Mouse (Mus musculus) heart, embryonic 15.5 days (tissue): Measurements from ENCODE around the gene Tubal3. TPM values are rescaled to one million over a fixed set of nuclear protein-coding genes. Genes with fewer than 3 reads are reported as not detected.

Experiments
- ATAC-seq: fragments of 200-750 bp; cut with Nextera tagmentation; replicated peaks from 2 replicates; pipeline ENCODE4 v1.8.0; 2017; ENCODE audit warnings: low read depth, moderate TSS enrichment; ENCODE audit not compliant: insufficient number of reproducible peaks, insufficient read depth, low FRiP score
- H3K27ac ChIP-seq: fragments of 300-500 bp; sonication (generic); 2 replicates; pipeline ENCODE4 v1.5.1; 2015; ENCODE audit warnings: mild to moderate bottlenecking, inconsistent platforms
- H3K27me3 ChIP-seq: fragments of 300-500 bp; sonication (generic); 2 replicates; pipeline ENCODE4 v1.6.1; 2015; ENCODE audit warnings: inconsistent platforms
- H3K36me3 ChIP-seq: fragments of 300-500 bp; sonication (generic); 2 replicates; pipeline ENCODE4 v1.6.1; 2015; ENCODE audit warnings: mild to moderate bottlenecking, inconsistent platforms
- H3K4me1 ChIP-seq: fragments of 300-500 bp; sonication (generic); replicated peaks from 2 replicates; pipeline ENCODE4 v1.6.1; 2015; ENCODE audit warnings: inconsistent platforms
- H3K4me2 ChIP-seq: fragments of 300-500 bp; sonication (generic); 2 replicates; pipeline ENCODE4 v1.6.1; 2015; ENCODE audit warnings: inconsistent platforms, mild to moderate bottlenecking, moderate library complexity
- H3K4me3 ChIP-seq: fragments of 300-500 bp; sonication (generic); 2 replicates; pipeline ENCODE4 v1.5.1; 2015; ENCODE audit warnings: mild to moderate bottlenecking, inconsistent platforms
- H3K9ac ChIP-seq: fragments of 300-500 bp; sonication (generic); 2 replicates; pipeline ENCODE4 v1.6.1; 2015; ENCODE audit warnings: mild to moderate bottlenecking, inconsistent platforms
- H3K9me3 ChIP-seq: fragments of 300-500 bp; sonication (generic); replicated peaks from 2 replicates; pipeline ENCODE4 v1.6.1; 2016; ENCODE audit warnings: inconsistent platforms
- WGBS: fragments of 180-500 bp; shearing (Covaris S2); methylation state at CpG from one replicate; pipeline ENCODE4 v1.1.7; 2015; ENCODE audit warnings: mixed read lengths; 5-methylcytosine and 5-hydroxymethylcytosine counted together
- polyA plus RNA-seq: library from polyadenylated mRNA; unstranded; fragments of >200 nt; fragmentation: Nextera tagmentation; extraction: Ambion mirVana; gene quantifications from 2 replicates; pipeline ENCODE4 v1.2.1, GENCODE M21; 2015

Gene Tubal3
- polyA plus RNA-seq = not detected in 2 replicates

DNA sequence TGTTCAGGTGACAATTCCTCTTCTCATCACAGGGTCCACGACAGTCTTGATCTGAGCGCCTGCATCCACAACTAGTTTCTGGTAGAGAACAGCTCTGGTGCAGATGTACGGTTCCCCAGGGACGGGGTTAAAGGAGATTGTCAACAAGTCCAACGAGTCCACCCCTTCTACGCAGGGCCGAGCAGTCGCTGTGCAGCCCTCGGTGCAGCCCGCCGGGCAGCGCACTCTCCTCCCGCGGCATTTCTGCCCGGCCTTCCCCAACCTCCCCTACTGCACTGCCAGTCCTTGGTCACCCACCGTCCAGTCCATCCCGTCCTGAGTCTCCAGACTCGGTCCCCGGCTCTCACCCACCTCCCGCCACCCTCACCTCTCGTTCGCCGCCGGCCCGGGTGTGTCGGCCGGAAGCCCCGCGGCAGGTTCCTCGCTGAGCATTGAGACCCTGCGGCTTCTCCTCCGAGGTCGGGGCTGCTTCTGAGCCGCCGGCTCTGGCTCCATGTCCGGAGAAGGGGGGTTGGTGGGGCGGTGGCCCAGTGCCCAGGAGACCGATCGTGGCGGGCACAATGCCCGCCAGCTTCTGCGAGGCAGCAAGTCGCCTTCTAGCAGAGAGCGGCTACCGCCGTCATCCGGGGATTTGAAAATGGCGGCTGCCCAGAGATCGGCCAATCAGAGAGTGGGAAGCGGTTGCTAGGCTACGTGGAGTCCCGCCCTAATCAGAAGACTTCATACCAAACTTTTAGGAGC is at the start of gene Tubal3, which contains the start of gene Net1:
TSS of gene Tubal3 (plus strand) at position 704 of the 741 bp plus-strand sequence.
TSS of gene Net1 (minus strand) at position 650 of the 741 bp plus-strand sequence.
- Histone ChIP-seq H3K27ac (peak within 1 kb of the TSS; percentile 72), H3K4me2 (peak within 1 kb of the TSS; percentile 78), H3K9me3 (no peaks in the 10 kb centered on the region), H3K36me3 (no peaks in the 10 kb centered on the region), H3K4me1 (peaks cover 12% of the 10 kb centered on the region; the same call in 1 of the 2 replicates), H3K27me3 (no peaks in the 10 kb centered on the region), H3K9ac (peak within 1 kb of the TSS; percentile 77), H3K4me3 (peak within 1 kb of the TSS; percentile 85)
- WGBS = 0% methylated on average over 52 of the region's 52 CpGs
- peak; percentile 96 for ATAC-seq

GRCm38 (mm10) chr13:3869901-3870300 is 48.2 kb upstream of the Tubal3 start:
- H3K9me3 ChIP-seq = no peaks in the 10 kb centered on the region
- no peak overlapping the region for H3K4me3 ChIP-seq

DNA sequence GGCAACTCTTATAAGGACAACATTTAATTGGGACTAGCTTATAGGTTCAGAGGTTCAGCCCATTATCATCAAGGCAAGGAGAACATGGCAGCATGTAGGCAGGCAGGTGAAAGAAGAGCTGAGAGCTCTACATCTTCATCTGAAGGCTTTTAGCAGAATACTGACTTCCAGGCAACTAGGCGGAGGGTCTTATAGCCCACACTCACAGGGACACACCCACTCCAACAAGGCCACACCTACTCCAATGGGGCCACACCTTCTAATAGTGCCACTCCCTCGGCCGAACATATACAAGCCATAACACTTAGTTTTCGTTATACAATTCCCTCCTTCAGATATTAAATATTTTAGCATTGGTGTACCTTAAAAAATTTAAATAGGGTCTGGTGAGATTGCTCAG is 45.2 kb upstream of the Tubal3 start:
- WGBS = 94% methylated on average over 4 of the region's 4 CpGs
- Histone ChIP-seq H3K4me1 (0 out of 2 replicates have a peak, but pooled peaks cover 3% of the 10 kb centered on the region), H3K27me3 (no peaks in the 10 kb centered on the region), H3K27ac (no peak overlapping the region), H3K9ac (no peak overlapping the region), H3K9me3 (no peaks in the 10 kb centered on the region), H3K36me3 (no peaks in the 10 kb centered on the region), H3K4me3 (no peak overlapping the region), H3K4me2 (no peak overlapping the region)
- ATAC-seq = no peak

More at GRCm38 (mm10) chr13:3869901-3870300, 48.2 kb upstream of the Tubal3 start:
- no peak overlapping the region for H3K9ac ChIP-seq
- no peaks in the 10 kb centered on the region for H3K27me3 ChIP-seq
- no peak overlapping the region for H3K27ac ChIP-seq
- H3K4me2 ChIP-seq = no peak overlapping the region
- 0 out of 2 replicates have a peak, but pooled peaks cover 2% of the 10 kb centered on the region for H3K4me1 ChIP-seq
- ATAC-seq = no peak
- H3K36me3 ChIP-seq = no peaks in the 10 kb centered on the region

- H3K9me3 ChIP-seq = no peaks in the 10 kb centered on the region
- no peaks in the 10 kb centered on the region for H3K36me3 ChIP-seq
- H3K4me3 ChIP-seq = no peak overlapping the region
- no peak overlapping the region for H3K9ac ChIP-seq
- ATAC-seq = no peak
- H3K27me3 ChIP-seq = no peaks in the 10 kb centered on the region
- no peak overlapping the region for H3K4me2 ChIP-seq
- 69% methylated on average over 6 of the region's 6 CpGs for WGBS
- H3K27ac ChIP-seq = no peak overlapping the region
- H3K4me1 ChIP-seq = 0 out of 2 replicates have a peak, but pooled peaks cover 4% of the 10 kb centered on the region
These were observed 41.6 kb upstream of the Tubal3 start for GRCm38 (mm10) chr13:3876448-3876847.

DNA sequence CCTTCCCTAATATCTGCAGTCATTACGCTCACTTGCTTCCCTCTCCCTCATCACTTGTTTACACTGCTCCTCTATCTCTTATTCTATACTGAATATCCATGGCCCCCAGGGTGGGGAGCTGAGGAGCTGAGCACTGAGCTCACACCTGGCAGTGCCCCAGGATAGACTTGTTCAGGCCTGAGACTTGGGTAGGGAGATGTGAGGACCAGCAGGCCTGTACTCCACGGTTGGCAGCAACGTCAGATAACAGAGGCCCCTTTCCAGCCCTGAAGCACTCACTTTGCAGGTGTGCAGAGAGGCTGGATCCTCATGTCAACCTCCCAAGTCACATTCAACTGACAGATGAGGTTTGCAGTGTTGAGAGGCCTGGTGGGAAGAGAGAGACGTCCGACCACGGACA is 40.9 kb upstream of the Tubal3 start:
- WGBS = 40% methylated on average over 6 of the region's 6 CpGs
- H3K9ac ChIP-seq = no peak overlapping the region
- H3K36me3 ChIP-seq = peaks cover 3% of the 10 kb centered on the region; the same call in 1 of the 2 replicates
- 0 out of 2 replicates have a peak, but pooled peaks have one; percentile 14 for ATAC-seq
- no peaks in the 10 kb centered on the region for H3K27me3 ChIP-seq
- H3K4me3 ChIP-seq = no peak overlapping the region
- H3K4me2 ChIP-seq = no peak overlapping the region
- no peak overlapping the region for H3K27ac ChIP-seq
- 0 out of 2 replicates have a peak, but pooled peaks cover 4% of the 10 kb centered on the region for H3K4me1 ChIP-seq
- no peaks in the 10 kb centered on the region for H3K9me3 ChIP-seq

DNA sequence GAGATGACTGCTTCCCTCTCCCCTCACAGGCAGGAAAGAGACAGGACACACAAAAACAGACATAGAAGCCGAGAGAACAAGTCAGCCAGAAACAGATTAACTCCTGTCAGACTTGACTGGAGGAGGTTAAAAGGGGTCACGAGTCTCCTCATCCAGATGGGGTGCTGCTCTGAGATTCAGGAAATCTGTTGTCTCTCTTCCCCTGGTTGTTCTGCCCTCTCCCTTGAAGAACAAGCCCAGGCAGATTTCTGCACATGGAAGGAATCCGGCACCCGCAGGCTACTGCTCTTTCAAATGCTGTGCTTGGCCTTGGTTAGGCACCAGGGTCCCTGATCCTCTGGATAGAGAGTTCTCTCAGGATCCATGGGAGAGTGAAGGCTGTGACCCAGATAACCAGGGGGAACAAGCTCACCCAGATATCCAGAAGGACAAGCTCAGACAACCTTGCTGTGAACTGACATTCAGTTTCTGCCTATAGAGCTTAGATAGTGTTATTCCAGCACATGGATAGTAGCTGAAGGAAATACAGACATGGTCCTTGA is 40.3 kb upstream of the Tubal3 start:
- Histone ChIP-seq H3K27ac (no peak overlapping the region), H3K27me3 (no peaks in the 10 kb centered on the region), H3K36me3 (peaks cover 4% of the 10 kb centered on the region; the same call in 1 of the 2 replicates), H3K9ac (no peak overlapping the region), H3K9me3 (no peaks in the 10 kb centered on the region), H3K4me3 (no peak overlapping the region), H3K4me1 (0 out of 2 replicates have a peak, but pooled peaks cover 4% of the 10 kb centered on the region), H3K4me2 (no peak overlapping the region)
- ATAC-seq = no peak
- 52% methylated on average over 4 of the region's 4 CpGs for WGBS

DNA sequence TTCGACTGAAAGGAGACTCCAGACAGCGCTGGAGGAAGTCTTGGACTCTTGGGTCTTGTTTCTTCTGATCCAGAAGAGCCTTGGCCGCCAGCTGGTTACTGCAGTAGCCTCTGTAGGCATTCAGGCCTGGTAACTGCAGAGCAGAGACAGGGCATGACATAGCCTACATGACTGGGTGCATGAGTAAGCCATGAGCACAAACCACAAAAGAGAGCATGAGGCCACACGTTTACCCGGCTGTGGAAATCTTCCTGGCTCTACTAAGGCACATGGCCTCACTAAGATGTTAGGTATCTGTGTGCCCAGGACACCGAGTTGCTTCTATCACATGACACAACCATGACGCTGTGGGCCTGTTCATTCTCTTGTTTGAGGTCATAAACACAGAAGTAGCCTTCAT is 31.4 kb upstream of the Tubal3 start:
- H3K9me3 ChIP-seq = no peaks in the 10 kb centered on the region
- H3K4me2 ChIP-seq = no peak overlapping the region
- ATAC-seq = no peak
- no peak overlapping the region for H3K27ac ChIP-seq
- no peaks in the 10 kb centered on the region for H3K27me3 ChIP-seq
- 93% methylated on average over 7 of the region's 7 CpGs for WGBS
- peaks cover 6% of the 10 kb centered on the region for H3K4me1 ChIP-seq
- peaks cover 52% of the 10 kb centered on the region for H3K36me3 ChIP-seq
- H3K9ac ChIP-seq = no peak overlapping the region
- no peak overlapping the region for H3K4me3 ChIP-seq

DNA sequence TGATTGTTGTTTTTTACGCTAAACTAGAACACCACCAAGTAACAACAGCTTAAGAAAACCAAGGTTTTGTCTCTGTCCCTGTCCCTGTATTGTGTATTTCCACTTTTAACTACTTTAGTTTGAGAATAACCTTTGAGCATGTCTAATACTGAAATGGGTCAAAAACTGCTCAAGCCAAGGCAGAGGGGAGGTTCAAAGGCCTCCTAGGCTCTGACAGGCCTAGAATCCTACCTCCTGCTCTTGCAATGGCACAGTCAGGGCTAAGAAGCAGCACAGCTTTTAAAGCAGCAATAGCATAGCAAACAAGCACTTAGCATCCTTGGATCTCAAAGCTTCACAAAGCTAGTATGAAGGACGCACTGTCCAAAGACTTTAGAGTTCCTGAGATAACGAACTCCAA is 29.0 kb upstream of the Tubal3 start:
- WGBS = 83% methylated on average over 3 of the region's 3 CpGs
- Histone ChIP-seq H3K27ac (no peak overlapping the region), H3K4me3 (no peak overlapping the region), H3K4me1 (peaks cover 17% of the 10 kb centered on the region), H3K27me3 (no peaks in the 10 kb centered on the region), H3K36me3 (peaks cover 46% of the 10 kb centered on the region), H3K9ac (no peak overlapping the region), H3K9me3 (no peaks in the 10 kb centered on the region), H3K4me2 (no peak overlapping the region)
- no peak for ATAC-seq

DNA sequence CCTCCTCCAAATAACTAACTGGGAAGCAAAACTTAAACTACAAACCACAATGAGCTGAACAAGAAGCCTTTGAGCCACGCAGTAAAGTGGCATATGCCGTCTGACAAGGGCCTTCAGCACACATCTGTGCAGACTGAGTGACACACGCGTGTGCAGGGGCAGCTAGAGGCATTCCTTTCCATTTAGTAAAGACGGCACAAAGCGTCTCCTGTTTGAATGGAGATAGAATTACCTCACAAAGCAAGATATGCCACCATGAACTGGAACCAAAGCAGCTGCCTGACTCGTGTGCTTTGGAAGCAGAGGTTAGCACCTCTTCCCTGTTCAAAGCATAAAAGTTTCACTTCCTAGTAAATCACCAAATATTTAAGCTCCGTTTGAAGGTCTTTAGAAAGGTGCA is 28.0 kb upstream of the Tubal3 start:
- ATAC-seq = no peak
- Histone ChIP-seq H3K4me2 (no peak overlapping the region), H3K9ac (no peak overlapping the region), H3K27ac (no peak overlapping the region), H3K36me3 (peaks cover 37% of the 10 kb centered on the region), H3K4me1 (peaks cover 17% of the 10 kb centered on the region), H3K27me3 (no peaks in the 10 kb centered on the region), H3K9me3 (no peaks in the 10 kb centered on the region), H3K4me3 (no peak overlapping the region)
- WGBS = 56% methylated on average over 8 of the region's 8 CpGs

DNA sequence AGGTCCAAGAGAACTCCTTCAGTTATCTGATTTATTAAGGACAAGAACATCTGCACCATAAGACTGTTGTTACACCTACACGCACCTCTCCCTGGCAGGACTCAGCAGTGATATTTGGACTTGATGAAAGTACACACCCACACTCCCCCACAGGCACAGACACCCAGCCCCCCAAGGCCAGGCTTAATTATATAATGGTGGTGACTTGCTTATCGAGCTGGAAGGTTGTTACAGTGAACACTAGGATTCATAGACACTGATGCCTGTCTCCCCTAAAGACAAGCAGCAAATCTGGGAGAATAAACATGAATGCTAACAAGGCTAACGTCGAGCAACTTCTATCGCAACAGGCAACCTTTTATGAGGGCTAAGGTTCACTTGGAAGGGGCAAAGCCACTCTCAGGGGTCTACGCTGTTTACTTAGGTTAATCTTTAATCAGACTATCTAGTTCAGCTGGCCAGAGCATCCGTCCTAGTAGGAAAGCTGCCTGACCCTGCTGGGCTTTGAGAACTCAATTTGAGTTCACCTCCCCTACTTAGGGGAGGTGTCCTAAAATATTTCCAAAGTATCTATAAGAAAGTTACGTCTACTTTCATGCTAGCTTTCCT is 26.5 kb upstream of the Tubal3 start:
- WGBS = 43% methylated on average over 8 of the region's 8 CpGs
- no peak for ATAC-seq
- no peak overlapping the region for H3K27ac ChIP-seq
- H3K27me3 ChIP-seq = no peaks in the 10 kb centered on the region
- peak overlapping the region; percentile 74 for H3K4me2 ChIP-seq
- H3K36me3 ChIP-seq = peaks cover 22% of the 10 kb centered on the region
- H3K4me3 ChIP-seq = peak overlapping the region; percentile 70
- peak overlapping the region; percentile 38; the same call in 1 of the 2 replicates for H3K9ac ChIP-seq
- H3K9me3 ChIP-seq = no peaks in the 10 kb centered on the region
- H3K4me1 ChIP-seq = peaks cover 17% of the 10 kb centered on the region

DNA sequence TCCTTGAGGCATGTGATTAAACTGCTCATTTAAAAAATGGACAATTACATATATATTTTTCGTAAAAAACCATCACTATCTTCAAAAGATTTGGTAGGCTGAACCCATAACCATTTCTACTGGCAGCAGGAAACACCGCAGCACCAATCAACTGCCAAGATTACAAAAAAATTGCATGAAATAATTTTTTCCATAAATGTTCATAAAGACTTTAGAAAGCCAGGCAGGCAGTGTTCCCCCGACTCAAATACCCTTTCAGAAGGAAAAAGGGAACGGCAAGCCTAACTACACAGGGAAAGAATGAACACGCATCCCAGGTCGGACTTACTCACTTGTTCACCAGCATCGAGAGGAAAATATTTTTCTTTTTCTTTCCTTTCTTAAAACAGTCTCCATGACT is 25.5 kb upstream of the Tubal3 start:
- Histone ChIP-seq H3K9me3 (no peaks in the 10 kb centered on the region), H3K4me1 (peaks cover 17% of the 10 kb centered on the region), H3K27me3 (no peaks in the 10 kb centered on the region), H3K4me3 (peak overlapping the region; percentile 70), H3K4me2 (peak overlapping the region; percentile 74), H3K36me3 (peaks cover 12% of the 10 kb centered on the region), H3K9ac (peak overlapping the region; percentile 69), H3K27ac (no peak overlapping the region)
- WGBS = 9% methylated on average over 7 of the region's 7 CpGs
- no peak for ATAC-seq
